Mouse (Mus musculus): ENCODE measurements at regions not wholly inside any gene's neighbourhood (a gene's known extent, or its start where the extent isn't known, plus 50 kb on each side); places are given as distances from the start of the nearest gene placed in this dataset.

GRCm38 (mm10) chr4:34498325-34498724 lies 52.4 kb upstream of the Akirin2 start:
- DNase-seq (ENCODE audit: low spot score in 2 of 2) = no peak

GRCm38 (mm10) chr4:34498781-34499180 lies 52.0 kb upstream of the Akirin2 start:
- no peak for DNase-seq (ENCODE audit: low spot score in 2 of 2)

GRCm38 (mm10) chr4:34499731-34500130 lies 51.0 kb upstream of the Akirin2 start:
- DNase-seq (ENCODE audit: low spot score in 2 of 2) = no peak
